Mouse (Mus musculus): Measurements from ENCODE around the gene Zbtb12.
"Not testable (repeated sequence)": the region's sequence is repeated elsewhere in the genome, so short reads cannot be mapped to it uniquely, and the experiment has no call there.

Zbtb12 gene

GRCm38 (mm10) chr17:34881166-34881565 lies 1.9 kb downstream of the Zbtb12 start:
- DNase-seq, result no peak

GRCm38 (mm10) chr17:34881683-34882310 lies 2.5 kb downstream of the Zbtb12 start, which contains the start of gene Gm20547:
TSS of gene Gm20547 (minus strand) at chr17:34882042.
- DNase-seq, result no peak

DNA sequence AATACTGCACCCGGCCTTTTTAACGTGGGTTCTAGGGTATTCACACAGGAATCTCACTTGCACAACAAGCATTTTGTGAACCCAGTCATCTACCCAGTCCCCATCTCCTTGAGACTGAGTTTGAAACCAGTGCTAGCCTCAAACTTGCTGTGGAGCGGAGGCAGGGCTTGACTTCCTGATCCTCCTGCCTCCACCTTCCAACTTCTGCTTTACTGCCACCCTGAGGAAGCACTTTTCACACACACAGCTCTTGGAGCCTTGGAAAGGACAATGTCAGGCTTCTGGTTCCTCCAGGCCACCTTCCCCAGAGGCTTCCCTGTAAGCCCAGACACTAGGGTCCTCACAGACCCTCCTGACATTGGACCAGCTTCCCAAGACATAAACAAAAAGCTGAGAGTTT lies 4.0 kb downstream of the Zbtb12 start:
- DNase-seq, result no peak

- DNase-seq, result no peak
These were observed 5.4 kb downstream of the Zbtb12 start for GRCm38 (mm10) chr17:34884704-34885103.

GRCm38 (mm10) chr17:34885615-34886014 lies 6.3 kb downstream of the Zbtb12 start:
- no peak for DNase-seq

- DNase-seq, result no peak
These were observed 8.7 kb downstream of the Zbtb12 start for GRCm38 (mm10) chr17:34887942-34888341.

DNA sequence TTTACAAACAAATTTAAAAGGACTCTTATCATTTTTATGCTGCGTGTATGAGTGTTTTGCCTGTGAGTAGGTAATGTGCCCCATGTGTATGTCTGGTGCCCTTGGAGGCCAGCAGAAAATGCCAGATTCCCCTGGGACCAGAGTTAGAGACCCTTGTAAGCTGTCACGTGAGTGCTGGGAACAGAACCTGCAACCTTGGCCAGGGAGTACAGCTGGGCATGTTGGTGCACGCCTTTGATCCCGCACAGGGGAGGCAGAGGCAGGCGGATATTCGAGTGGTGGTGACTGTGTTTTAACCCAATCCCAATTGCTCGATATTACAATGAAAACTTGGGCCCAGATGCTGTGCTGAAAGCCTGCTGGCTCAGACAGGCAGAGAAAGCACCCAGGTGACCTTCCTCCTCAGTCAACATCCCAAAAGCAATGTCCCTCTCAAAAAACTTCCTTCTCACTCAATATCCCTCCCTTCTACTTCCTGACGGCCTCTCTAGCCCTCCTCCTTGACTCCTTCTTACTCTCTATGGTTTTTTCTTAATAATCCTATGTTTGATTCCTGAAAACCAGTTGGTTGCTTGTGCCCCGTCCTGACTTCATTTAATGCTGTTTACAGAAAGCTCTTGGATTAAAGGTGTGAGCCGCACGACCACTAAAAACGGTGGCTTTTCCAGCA lies 10.9 kb downstream of the Zbtb12 start:
- no peak for DNase-seq

- DNase-seq, result no peak
These were observed 12.1 kb downstream of the Zbtb12 start for GRCm38 (mm10) chr17:34891377-34891776.

DNA sequence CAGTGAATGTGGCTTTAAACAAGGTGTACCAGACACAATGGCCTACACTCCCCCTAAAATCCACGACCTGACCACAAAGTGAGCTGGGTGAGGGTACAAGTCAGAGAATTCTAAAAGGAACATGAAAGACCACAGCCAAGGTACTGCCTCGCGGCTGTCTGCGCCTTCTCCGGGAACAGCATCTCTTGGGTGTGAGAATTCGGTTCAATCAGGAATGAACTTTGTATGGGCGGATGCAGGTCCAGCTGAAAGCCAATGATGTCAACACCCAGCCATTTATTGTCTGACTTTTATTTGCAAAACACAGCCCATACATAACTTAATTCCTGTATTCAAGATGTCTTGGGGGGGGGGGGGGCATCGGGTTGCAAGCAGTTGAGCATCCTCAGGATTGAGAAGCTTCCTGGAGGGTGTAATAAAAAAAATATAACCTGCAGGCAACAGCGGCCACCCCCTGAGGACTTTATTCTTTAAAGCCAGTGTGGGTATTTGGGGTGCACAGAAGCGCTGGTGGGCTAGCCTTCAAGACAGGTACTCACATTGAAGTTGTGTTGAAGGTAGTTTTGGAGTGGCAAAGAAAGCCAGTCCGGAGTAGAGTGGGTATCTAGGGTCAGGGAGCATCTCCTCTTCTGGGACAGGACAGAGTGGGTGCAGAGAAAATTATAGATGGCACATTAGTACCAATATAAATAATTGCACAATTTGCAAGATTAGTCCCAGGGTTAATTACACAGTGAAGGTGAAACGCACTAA lies 14.0 kb downstream of the Zbtb12 start:
- DNase-seq, result peak in 1 of 2 experiments; percentile 19

GRCm38 (mm10) chr17:34894074-34894597 lies 14.9 kb downstream of the Zbtb12 start:
- DNase-seq, result peak; percentile 95 to 98

- DNase-seq, result peak; percentile 61 to 75
These were observed 15.7 kb downstream of the Zbtb12 start for GRCm38 (mm10) chr17:34894801-34895530.

- peak in 1 of 2 experiments; percentile 19 for DNase-seq
These were observed 16.4 kb downstream of the Zbtb12 start for GRCm38 (mm10) chr17:34895724-34896123.

- DNase-seq, result peak in 1 of 2 experiments; percentile 13
These were observed 17.1 kb downstream of the Zbtb12 start for GRCm38 (mm10) chr17:34896366-34896765.

DNA sequence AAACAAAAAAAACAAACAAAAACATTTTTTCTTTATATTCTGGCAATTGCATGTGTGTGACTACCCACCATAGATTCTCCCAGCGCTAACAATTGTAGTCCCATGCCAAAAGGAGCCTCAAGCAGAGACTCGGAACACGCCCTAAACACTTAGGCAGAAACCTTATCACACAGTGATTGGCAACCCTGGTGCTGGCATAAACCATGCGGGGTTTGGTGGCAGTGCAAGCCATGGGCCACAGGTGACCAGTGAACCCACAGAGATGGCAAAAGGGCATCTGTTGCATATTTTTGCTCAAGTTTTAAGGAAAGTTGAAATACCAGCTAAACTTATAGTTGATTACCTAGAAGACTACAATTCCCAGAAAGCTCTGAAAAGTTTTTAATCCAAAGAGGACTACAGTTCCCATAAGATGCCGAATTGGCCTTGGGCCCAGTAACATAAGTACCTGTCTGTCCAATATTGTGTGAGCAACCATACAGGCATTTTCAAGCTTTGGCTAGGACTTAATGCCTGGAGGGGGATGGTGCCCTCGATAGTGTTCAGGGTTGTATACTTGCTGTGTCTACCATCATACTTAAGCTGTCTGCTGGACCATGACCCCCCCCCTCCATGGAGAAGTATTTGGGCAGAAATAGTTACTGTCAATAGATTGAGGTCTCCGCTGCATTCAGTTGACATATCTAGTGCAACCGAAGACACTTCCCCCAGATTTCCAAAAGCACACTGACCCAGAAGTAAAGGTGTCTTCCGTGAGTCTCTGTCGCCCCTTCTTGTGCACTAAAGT lies 18.3 kb downstream of the Zbtb12 start:
- DNase-seq, result peak; percentile 37 to 55

DNA sequence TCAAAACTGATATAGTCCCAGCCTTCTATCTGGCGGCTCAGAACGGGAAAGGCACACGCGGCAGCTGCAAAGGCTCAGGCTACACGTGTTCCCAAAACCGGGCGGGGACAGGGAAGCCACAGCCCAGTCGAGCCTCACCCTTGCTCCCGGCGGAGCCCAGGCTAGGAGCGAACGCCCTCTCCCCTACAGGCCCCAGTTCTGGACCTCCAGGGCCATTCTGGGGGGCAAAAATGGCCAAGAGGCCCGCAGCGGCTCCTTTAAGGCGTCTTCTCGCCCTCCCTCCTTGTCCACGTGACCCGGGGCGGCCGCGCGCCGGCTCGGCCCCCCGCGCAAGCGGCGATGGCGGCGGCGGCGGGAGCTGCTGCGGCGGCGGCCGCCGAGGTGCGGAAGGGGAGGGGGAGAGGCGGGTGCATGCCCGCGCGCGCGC lies 18.9 kb downstream of the Zbtb12 start, which contains the start of the genes C2 and Ehmt2:
Gene C2 (minus strand): TSS at position 106 of the 427 bp plus-strand sequence.
Gene Ehmt2 (plus strand): TSS at position 310 of the 427 bp plus-strand sequence.
- DNase-seq, result peak; percentile 88 to 91

- DNase-seq, result peak in 1 of 2 experiments; percentile 58
These were observed 19.4 kb downstream of the Zbtb12 start for GRCm38 (mm10) chr17:34898706-34899052.

DNA sequence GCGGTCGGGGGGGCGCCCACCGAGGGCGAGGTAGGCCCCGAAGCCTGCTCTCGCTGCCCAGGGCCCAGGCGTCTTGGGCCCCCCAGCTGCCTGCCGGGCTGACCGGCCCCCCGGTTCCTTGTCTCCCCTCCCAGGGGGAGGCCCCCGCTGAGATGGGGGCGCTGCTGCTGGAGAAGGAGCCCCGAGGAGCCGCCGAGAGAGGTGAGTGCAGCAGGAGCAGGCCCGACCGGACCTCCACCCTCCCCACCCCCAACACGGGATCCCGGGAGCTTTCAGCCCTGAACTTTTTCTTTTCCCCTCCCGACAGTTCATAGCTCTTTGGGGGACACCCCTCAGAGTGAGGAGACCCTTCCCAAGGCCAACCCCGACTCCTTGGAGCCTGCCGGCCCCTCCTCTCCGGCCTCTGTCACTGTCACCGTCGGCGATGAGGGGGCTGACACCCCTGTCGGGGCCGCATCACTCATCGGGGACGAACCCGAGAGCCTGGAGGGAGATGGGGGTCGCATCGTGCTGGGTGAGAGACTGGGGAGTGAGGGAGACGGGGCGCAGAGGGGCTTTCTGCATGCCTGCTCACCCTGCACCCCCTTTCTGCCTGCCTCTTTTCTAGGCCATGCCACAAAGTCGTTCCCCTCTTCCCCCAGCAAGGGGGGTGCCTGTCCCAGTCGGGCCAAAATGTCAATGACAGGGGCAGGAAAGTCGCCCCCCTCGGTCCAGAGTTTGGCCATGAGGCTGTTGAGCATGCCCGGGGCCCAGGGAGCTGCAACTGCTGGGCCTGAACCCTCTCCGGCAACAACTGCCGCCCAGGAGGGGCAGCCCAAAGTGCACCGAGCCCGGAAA lies 20.0 kb downstream of the Zbtb12 start:
- DNase-seq, result peak; percentile 47 to 55

DNA sequence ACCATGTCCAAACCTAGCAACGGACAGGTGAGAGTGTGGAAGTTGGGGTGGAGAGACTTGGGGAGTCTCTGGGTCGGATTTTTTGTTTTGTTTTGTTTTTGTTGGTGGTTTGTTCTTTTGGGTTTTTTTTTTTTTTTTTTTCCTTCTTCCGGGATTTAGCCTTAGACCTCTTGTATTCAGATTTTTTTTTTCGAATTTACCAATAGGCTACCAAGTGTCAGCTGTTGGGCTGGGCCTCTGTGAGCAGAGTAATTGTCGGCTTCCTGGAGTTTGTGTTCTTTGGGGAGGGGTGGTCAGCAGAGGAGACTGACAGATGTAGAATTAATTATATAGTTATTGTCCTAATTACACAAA lies 20.6 kb downstream of the Zbtb12 start:
- DNase-seq, result peak in 1 of 2 experiments; percentile 16

- not testable (repeated sequence) for DNase-seq
These were observed 21.5 kb downstream of the Zbtb12 start for GRCm38 (mm10) chr17:34900826-34901225.

- DNase-seq, result not testable (repeated sequence)
These were observed 22.7 kb downstream of the Zbtb12 start for GRCm38 (mm10) chr17:34901948-34902347.

DNA sequence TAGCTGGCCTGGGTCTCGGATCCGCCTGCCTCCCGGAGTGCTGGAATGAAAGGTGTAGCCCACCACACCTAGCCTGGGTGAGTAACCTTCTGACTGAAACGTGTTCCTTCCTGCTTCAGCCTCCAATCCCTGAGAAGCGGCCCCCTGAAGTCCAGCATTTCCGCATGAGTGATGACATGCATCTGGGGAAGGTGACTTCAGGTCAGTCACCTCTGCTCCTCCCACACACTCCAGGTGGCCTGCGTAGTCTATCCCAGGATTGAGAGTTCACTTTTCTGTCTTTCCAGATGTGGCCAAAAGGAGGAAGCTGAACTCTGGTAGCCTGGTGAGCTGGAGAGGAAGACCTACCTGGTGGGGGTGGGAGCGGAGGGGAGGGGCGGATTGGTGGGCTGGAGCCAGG lies 23.6 kb downstream of the Zbtb12 start:
- no peak for DNase-seq

Data from cerebellum, postnatal 25 days (tissue).